Mouse (Mus musculus) thymus, adult 2 months (tissue): ENCODE measurements around the gene Os9. TPM values are rescaled to one million over a fixed set of nuclear protein-coding genes. Genes with fewer than 3 reads are reported as not detected.

Experiments
- DNase-seq: peaks from one replicate; pipeline ENCODE4 v3.0.0; 2021
- H3K27ac ChIP-seq: fragments of 200-500 bp; 2 replicates; pipeline ENCODE4 v1.5.1; 2012; ENCODE audit warnings: low read length, control low read depth; ENCODE audit not compliant: control insufficient read depth, insufficient read depth
- H3K27me3 ChIP-seq: fragments of 200-500 bp; 2 replicates; pipeline ENCODE4 v1.6.1; 2012; ENCODE audit warnings: mild to moderate bottlenecking, low read length, moderate library complexity, mixed read lengths; ENCODE audit not compliant: control insufficient read depth, insufficient read depth
- H3K36me3 ChIP-seq: fragments of 200-500 bp; 2 replicates; pipeline ENCODE4 v1.6.1; 2012; ENCODE audit warnings: mild to moderate bottlenecking, low read length, moderate library complexity; ENCODE audit not compliant: control insufficient read depth, insufficient read depth
- H3K4me1 ChIP-seq: fragments of 200-500 bp; replicated peaks from 2 replicates; pipeline ENCODE4 v1.6.1; 2012; ENCODE audit warnings: low read length; ENCODE audit not compliant: control insufficient read depth, insufficient read depth
- H3K4me3 ChIP-seq: fragments of 200-500 bp; 2 replicates; pipeline ENCODE4 v1.5.1; 2012; ENCODE audit warnings: mild to moderate bottlenecking, low read length, control low read depth, moderate library complexity; ENCODE audit not compliant: control insufficient read depth, insufficient read depth
- CTCF ChIP-seq: fragments of 200-500 bp; IDR thresholded peaks from 2 replicates; pipeline ENCODE4 v1.5.1; 2012; ENCODE audit warnings: mild to moderate bottlenecking, control low read depth, low read length, moderate library complexity, borderline replicate concordance; ENCODE audit not compliant: control insufficient read depth, poor library complexity, insufficient read depth; ENCODE audit errors: extremely low read depth
- POLR2A ChIP-seq: fragments of 200-500 bp; IDR thresholded peaks from 2 replicates; pipeline ENCODE4 v1.6.1; 2012; ENCODE audit warnings: mild to moderate bottlenecking, low read length, control low read depth, moderate library complexity; ENCODE audit not compliant: control insufficient read depth, poor library complexity, insufficient read depth; ENCODE audit errors: extremely low read depth
- WGBS: fragments of 180-500 bp; shearing (Covaris S2); methylation state at CpG from one replicate; pipeline ENCODE4 v1.1.7; 2018; 5-methylcytosine and 5-hydroxymethylcytosine counted together
- polyA plus RNA-seq: library from polyadenylated mRNA; depleted of rRNA; stranded (reverse); fragments of >200 nt; gene quantifications from 2 replicates; pipeline ENCODE4 v1.2.3, GENCODE M21; 2012

Gene Os9
- polyA plus RNA-seq, 1 experiment, result 106 TPM

DNA sequence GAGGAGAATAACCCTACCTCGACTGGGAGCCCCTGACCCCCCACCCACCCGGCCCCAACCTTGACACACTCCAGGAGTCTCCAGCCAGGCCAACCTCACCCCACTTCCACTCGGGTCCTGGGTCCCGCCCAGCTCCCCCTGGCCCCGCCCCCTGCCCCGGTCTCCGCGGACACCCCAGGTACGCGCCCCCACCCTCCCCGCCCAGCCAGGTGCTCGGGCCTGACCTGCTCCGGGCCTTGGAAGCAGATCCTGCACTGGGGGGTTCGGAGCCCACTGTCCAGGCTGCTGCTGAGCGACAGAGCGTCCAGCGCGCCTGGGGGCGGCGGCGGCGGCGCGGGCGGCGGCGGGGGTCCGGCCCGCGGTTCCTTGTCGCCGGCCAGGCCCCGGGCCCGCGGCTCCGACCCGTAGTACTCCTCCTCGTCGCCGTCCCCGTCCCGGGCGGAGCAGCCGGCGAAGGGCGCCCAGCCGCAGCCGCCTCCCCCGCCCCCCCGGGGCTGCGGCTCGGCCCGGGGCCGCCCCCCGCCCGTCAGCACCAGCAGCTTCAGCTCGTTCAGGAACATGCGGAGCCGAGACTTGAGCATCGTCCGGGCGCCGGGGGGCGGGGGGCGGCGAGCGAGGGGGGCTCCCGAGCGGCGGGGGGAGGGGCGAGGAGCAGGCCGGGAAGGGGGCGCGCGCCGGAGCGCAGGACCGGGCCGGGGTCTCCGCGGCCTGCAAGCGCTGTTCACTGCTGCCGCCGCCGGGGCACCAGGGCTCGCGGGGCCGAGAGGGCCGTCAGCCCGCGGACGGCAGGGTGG, 61.6 kb downstream of the Os9 start:
- DNase-seq, result peak; percentile 28
- no peak overlapping the region for H3K27ac ChIP-seq
- 2% methylated on average over 75 of the region's 92 CpGs for WGBS
- H3K27me3 ChIP-seq, result peaks cover 2% of the 10 kb centered on the region
- H3K36me3 ChIP-seq, result no peaks in the 10 kb centered on the region
- H3K4me3 ChIP-seq, result peak overlapping the region; percentile 54
- peaks cover 16% of the 10 kb centered on the region for H3K4me1 ChIP-seq
- TF ChIP-seq CTCF, result no peak
- no peak for TF ChIP-seq POLR2A

DNA sequence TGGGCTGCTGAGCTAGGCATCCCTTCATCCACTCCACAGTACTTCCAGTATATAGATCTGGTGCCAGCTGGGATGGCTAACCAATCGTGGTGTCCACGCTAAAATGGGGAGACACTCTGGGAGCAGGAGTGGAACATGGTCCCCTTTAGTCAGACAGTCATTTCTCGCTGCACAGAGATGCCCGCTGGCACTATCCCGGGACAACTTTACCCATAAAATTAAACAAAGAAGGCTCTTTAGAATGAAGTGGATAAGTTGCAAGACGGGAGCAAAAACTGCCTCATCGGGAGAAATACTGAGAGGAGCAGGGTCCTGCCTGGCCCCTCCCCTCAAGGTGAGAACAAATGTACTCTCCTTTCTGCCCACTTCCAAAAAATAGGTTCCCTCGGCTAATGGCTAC, 62.2 kb downstream of the Os9 start:
- Histone ChIP-seq H3K27me3 (peaks cover 2% of the 10 kb centered on the region), H3K36me3 (no peaks in the 10 kb centered on the region), H3K4me3 (no peak overlapping the region), H3K4me1 (peaks cover 12% of the 10 kb centered on the region), H3K27ac (no peak overlapping the region)
- TF ChIP-seq CTCF, result no peak
- 11% methylated on average over 8 of the region's 8 CpGs for WGBS
- no peak for DNase-seq

DNA sequence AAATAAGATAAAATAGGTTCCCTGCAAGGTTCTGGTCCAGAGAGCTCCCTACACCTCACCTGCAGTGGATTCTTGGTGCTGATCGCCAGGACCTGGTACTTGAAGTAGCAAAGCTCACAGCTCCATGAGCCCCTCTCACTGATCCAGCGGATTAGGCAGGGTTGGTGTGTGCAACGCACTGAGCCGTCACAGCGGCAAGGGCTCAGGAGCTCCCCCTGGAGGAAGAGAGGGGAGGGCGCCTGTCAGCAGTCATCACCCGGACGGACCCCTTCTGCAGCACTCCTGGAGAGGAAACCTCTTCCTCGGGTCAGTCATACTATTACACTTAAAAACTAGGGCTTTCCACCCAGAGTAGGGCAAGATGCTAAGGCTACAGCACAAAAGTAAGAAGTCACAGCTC, 62.8 kb downstream of the Os9 start:
- no peak overlapping the region for H3K4me3 ChIP-seq

DNA sequence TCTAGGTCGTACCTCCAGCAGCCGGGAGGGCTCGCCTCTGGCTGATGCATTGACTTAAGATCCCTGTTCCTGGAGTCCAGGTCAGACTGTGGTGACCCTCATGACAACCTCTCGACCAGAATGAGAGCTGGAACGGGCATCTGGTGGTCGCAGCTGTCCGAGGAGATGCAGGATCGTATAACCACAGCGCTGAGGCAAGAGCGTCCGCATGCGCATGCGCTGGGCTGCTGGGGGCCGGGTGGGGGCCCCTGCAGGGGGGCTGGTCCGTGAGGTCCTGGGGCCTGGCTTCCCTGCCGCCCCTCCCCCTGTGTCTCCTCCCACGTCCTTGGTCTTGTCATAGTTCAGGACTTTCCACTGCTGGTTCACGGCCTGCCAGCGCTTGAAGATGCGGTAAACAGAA, 64.4 kb downstream of the Os9 start:
- WGBS, result 95% methylated on average over 20 of the region's 20 CpGs
- DNase-seq, result no peak
- H3K27ac ChIP-seq, result no peak overlapping the region
- peaks cover 2% of the 10 kb centered on the region for H3K27me3 ChIP-seq
- peaks cover 9% of the 10 kb centered on the region for H3K4me1 ChIP-seq
- H3K36me3 ChIP-seq, result no peaks in the 10 kb centered on the region
- H3K4me3 ChIP-seq, result no peak overlapping the region
- no peak for TF ChIP-seq CTCF
- no peak for TF ChIP-seq POLR2A

More for the DNA sequence above, 62.8 kb downstream of the Os9 start:
- H3K27me3 ChIP-seq, result peaks cover 2% of the 10 kb centered on the region
- no peak overlapping the region for H3K27ac ChIP-seq
- peak; percentile 86 for DNase-seq
- peak; percentile 98 for TF ChIP-seq CTCF
- no peak for TF ChIP-seq POLR2A
- peaks cover 12% of the 10 kb centered on the region for H3K4me1 ChIP-seq
- 4% methylated on average over 9 of the region's 9 CpGs for WGBS
- H3K36me3 ChIP-seq, result no peaks in the 10 kb centered on the region

DNA sequence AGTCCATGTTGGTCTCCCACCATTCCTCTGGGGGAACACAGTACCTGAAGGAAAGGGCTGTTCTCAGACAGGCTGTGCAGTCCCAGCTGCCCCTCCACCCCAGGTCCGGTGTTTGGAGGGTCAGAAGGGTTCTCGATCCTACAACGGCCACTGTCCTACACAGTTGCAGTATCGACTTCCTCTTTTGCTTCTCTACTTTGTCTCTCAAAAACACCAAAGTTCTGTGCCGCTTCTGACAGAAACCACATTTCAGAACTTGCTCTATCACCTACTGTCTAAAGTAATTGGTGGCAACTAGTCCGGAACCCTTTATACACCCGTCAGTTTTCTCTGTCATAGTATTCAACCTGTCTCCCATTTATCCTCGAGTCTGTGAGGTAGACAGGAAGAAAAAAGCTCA, 65.5 kb downstream of the Os9 start:
- Histone ChIP-seq H3K27ac (no peak overlapping the region), H3K4me3 (no peak overlapping the region), H3K4me1 (peaks cover 14% of the 10 kb centered on the region), H3K27me3 (peaks cover 2% of the 10 kb centered on the region), H3K36me3 (no peaks in the 10 kb centered on the region)
- DNase-seq, result no peak
- 14% methylated on average over 8 of the region's 8 CpGs for whole genome bisulfite sequencing
- TF ChIP-seq CTCF (no peak), POLR2A (no peak)

DNA sequence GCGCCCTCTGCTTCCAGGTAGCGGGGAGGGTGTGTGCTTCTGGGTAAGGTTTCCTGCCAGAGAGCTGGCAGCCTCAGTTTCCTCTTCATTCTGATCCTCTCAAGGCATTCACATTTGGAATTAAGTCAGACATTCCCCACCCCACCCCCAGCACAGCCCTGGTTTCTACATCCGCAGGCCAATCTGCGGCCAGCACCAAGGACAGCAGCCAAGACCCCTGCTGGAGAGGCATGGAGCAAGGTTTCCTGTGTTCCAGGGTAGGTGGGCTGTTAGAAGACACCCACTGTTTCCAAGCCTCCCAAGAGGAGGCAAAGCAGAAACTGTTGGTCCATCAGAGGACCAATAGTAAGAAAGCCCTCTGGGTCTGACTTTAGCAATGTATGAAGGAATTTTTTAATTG, 66.3 kb downstream of the Os9 start:
- no peak for TF ChIP-seq CTCF
- no peak for TF ChIP-seq POLR2A
- peaks cover 6% of the 10 kb centered on the region for H3K27me3 ChIP-seq
- H3K4me3 ChIP-seq, result no peak overlapping the region
- no peaks in the 10 kb centered on the region for H3K36me3 ChIP-seq
- DNase-seq, result no peak
- WGBS, result 95% methylated on average over 4 of the region's 4 CpGs
- peaks cover 19% of the 10 kb centered on the region for H3K4me1 ChIP-seq
- H3K27ac ChIP-seq, result no peak overlapping the region

DNA sequence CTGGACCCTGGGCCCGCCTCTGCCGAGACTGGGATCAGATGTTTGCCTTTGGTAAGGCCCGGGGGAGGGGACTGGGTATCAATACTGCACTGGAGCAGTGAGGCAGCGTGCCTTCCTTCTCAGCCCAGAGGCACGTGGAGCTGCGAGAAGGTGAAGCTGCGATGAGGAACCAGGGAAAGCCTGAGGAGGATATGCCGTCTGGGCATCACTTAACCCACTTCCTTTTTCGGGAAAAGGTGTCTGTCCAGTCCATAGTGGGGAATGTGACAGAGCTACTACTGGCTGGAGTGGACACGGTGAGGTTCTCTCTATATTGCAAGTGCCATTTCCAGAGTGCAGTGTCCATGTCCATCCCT, 70.8 kb downstream of the Os9 start:
- WGBS, result 8% methylated on average over 10 of the region's 10 CpGs
- Histone ChIP-seq H3K27me3 (peaks cover 18% of the 10 kb centered on the region), H3K4me1 (peaks cover 24% of the 10 kb centered on the region), H3K27ac (no peak overlapping the region), H3K4me3 (no peak overlapping the region), H3K36me3 (no peaks in the 10 kb centered on the region)
- TF ChIP-seq CTCF, result no peak
- no peak for TF ChIP-seq POLR2A
- no peak for DNase-seq
